Mouse (Mus musculus) midbrain, embryonic 11.5 days (tissue): ENCODE measurements around the gene Fshb. TPM values are rescaled to one million over a fixed set of nuclear protein-coding genes. Genes with fewer than 3 reads are reported as not detected.

Experiments
- ATAC-seq: fragments of 200-750 bp; cut with Nextera tagmentation; 2 replicates; pipeline ENCODE4 v1.8.0; 2017; ENCODE audit warnings: moderate TSS enrichment, moderate library complexity; ENCODE audit not compliant: low FRiP score
- DNase-seq: peaks from one replicate; pipeline ENCODE4 v3.0.0; 2015; ENCODE audit warnings: low spot score; ENCODE audit errors: missing footprints
- H3K27ac ChIP-seq: fragments of 300-500 bp; sonication (generic); 2 replicates; pipeline ENCODE4 v1.5.1; 2014; ENCODE audit warnings: low read depth, low read length
- H3K27me3 ChIP-seq: fragments of 300-500 bp; sonication (generic); 2 replicates; pipeline ENCODE4 v1.6.1; 2014; ENCODE audit warnings: mild to moderate bottlenecking, low read length, moderate library complexity, mixed read lengths; ENCODE audit not compliant: control insufficient read depth, insufficient read depth
- H3K36me3 ChIP-seq: fragments of 300-500 bp; sonication (generic); 2 replicates; pipeline ENCODE4 v1.6.1; 2014; ENCODE audit warnings: mild to moderate bottlenecking, low read length, moderate library complexity, mixed read lengths; ENCODE audit not compliant: control insufficient read depth, insufficient read depth
- H3K4me1 ChIP-seq: fragments of 300-500 bp; sonication (generic); 2 replicates; pipeline ENCODE4 v1.6.1; 2014; ENCODE audit warnings: low read length; ENCODE audit not compliant: control insufficient read depth, insufficient read depth
- H3K4me2 ChIP-seq: fragments of 300-500 bp; sonication (generic); 2 replicates; pipeline ENCODE4 v1.6.1; 2014; ENCODE audit warnings: mild to moderate bottlenecking, moderate library complexity
- H3K4me3 ChIP-seq: fragments of 300-500 bp; sonication (generic); 2 replicates; pipeline ENCODE4 v1.5.1; 2014; ENCODE audit warnings: low read depth, low read length
- H3K9ac ChIP-seq: fragments of 300-500 bp; sonication (generic); 2 replicates; pipeline ENCODE4 v1.6.1; 2014; ENCODE audit warnings: low read length
- H3K9me3 ChIP-seq: fragments of 300-500 bp; sonication (generic); 2 replicates; pipeline ENCODE4 v1.6.1; 2016; ENCODE audit warnings: low read length; ENCODE audit not compliant: control insufficient read depth
- WGBS: fragments of 180-500 bp; shearing (Covaris S2); extraction: QIAGEN DNeasy Blood & Tissue Kit; methylation state at CpG from one replicate; pipeline ENCODE4 v1.1.7; 2014; 5-methylcytosine and 5-hydroxymethylcytosine counted together
- polyA plus RNA-seq: library from polyadenylated mRNA; unstranded; fragments of >200 nt; fragmentation: Nextera tagmentation; extraction: Ambion mirVana; gene quantifications from 2 replicates; pipeline ENCODE4 v1.2.1, GENCODE M21; 2014

Gene Fshb
- polyA plus RNA-seq, 1 experiment from 2014 or later = not detected

GRCm38 (mm10) chr2:107019331-107019730 lies 40.1 kb downstream of the Fshb start:
- DNase-seq = no peak
- no peak for ATAC-seq
- no peak overlapping the region for H3K9ac ChIP-seq
- H3K9me3 ChIP-seq = no peaks in the 10 kb centered on the region
- no peak overlapping the region for H3K4me3 ChIP-seq
- WGBS = 88% methylated on average over 2 of the region's 2 CpGs
- no peaks in the 10 kb centered on the region for H3K4me1 ChIP-seq
- H3K4me2 ChIP-seq = no peak overlapping the region
- no peak overlapping the region for H3K27ac ChIP-seq
- H3K27me3 ChIP-seq = no peaks in the 10 kb centered on the region
- no peaks in the 10 kb centered on the region for H3K36me3 ChIP-seq

- no peak overlapping the region for H3K4me3 ChIP-seq
- H3K9ac ChIP-seq = no peak overlapping the region
- no peaks in the 10 kb centered on the region for H3K4me1 ChIP-seq
- H3K9me3 ChIP-seq = no peaks in the 10 kb centered on the region
- 89% methylated on average over 4 of the region's 4 CpGs for WGBS
- H3K27ac ChIP-seq = no peak overlapping the region
- no peak overlapping the region for H3K4me2 ChIP-seq
- no peaks in the 10 kb centered on the region for H3K27me3 ChIP-seq
- no peaks in the 10 kb centered on the region for H3K36me3 ChIP-seq
- ATAC-seq (no peak), DNase-seq (no peak)
Measured at GRCm38 (mm10) chr2:107013161-107013560, 46.3 kb downstream of the Fshb start.

GRCm38 (mm10) chr2:107012318-107012717 lies 47.1 kb downstream of the Fshb start:
- no peak overlapping the region for H3K9ac ChIP-seq
- no peak for DNase-seq
- no peak overlapping the region for H3K27ac ChIP-seq
- no peak overlapping the region for H3K4me2 ChIP-seq
- no peak overlapping the region for H3K4me3 ChIP-seq
- H3K36me3 ChIP-seq = no peaks in the 10 kb centered on the region
- 89% methylated on average over 4 of the region's 4 CpGs for WGBS
- no peaks in the 10 kb centered on the region for H3K4me1 ChIP-seq
- no peaks in the 10 kb centered on the region for H3K27me3 ChIP-seq
- no peaks in the 10 kb centered on the region for H3K9me3 ChIP-seq
- no peak for ATAC-seq

- DNase-seq (no peak), ATAC-seq (no peak)
- Histone ChIP-seq H3K4me1 (no peaks in the 10 kb centered on the region), H3K4me3 (no peak overlapping the region), H3K27ac (no peak overlapping the region), H3K4me2 (no peak overlapping the region), H3K9ac (no peak overlapping the region), H3K27me3 (no peaks in the 10 kb centered on the region), H3K9me3 (no peaks in the 10 kb centered on the region), H3K36me3 (no peaks in the 10 kb centered on the region)
- WGBS = 88% methylated on average over 6 of the region's 6 CpGs
Measured at GRCm38 (mm10) chr2:107010160-107010559, 49.3 kb downstream of the Fshb start.

- Histone ChIP-seq H3K4me2 (no peak overlapping the region), H3K9me3 (no peaks in the 10 kb centered on the region), H3K36me3 (no peaks in the 10 kb centered on the region), H3K4me3 (no peak overlapping the region), H3K27ac (no peak overlapping the region), H3K4me1 (no peaks in the 10 kb centered on the region), H3K9ac (no peak overlapping the region), H3K27me3 (no peaks in the 10 kb centered on the region)
- WGBS = 82% methylated on average over 3 of the region's 3 CpGs
- ATAC-seq (no peak), DNase-seq (no peak)
Measured at GRCm38 (mm10) chr2:107006378-107006777, 53.1 kb downstream of the Fshb start.

Other genes with a start within 250 kb of the Fshb start
- 57.5 and 63.0 TPM in 2 replicates for gene Arl14ep, start 85.2 kb downstream of the Fshb start, polyA plus RNA-seq
- 0.80 and 1.1 TPM in 2 replicates for gene Kcna4, start 231.0 kb upstream of the Fshb start, polyA plus RNA-seq